Mouse (Mus musculus) left cerebral cortex, postnatal 10 days (tissue): ENCODE data around the gene Dpp6. TPM values are rescaled to one million over a fixed set of nuclear protein-coding genes. Genes with fewer than 3 reads are reported as not detected.

Experiments
- DNase-seq, 2 experiments: peaks; one replicate each; pipeline ENCODE4 v3.0.0; 2021 to 2022; ENCODE audit warnings: low spot score in 2 of 2, mixed read lengths in 1 of 2; ENCODE audit errors: extremely low spot score in 1 of 2
- intact Hi-C: fragments of 180-260 bp; cut with DNase I; formaldehyde crosslinking; loops from one replicate; pipeline ENCODE4 v1.15.1; 2025
- total RNA-seq, 2 experiments: library from RNA; stranded (reverse); gene quantifications; 2 replicates each; pipeline ENCODE4 v1.2.3; 2021

The Dpp6 gene
- total RNA-seq, 2 experiments from 2014 or later: 180 to 184 TPM

GRCm38 (mm10) chr5:27048167-27048566 is 231.2 kb downstream of the Dpp6 start:
- intact Hi-C loops: loop anchor here (5.0 kb wide), 1 partner anchor 569 kb away; no protein-coding TSS in a partner anchor

GRCm38 (mm10) chr5:27048926-27049325 is 231.9 kb downstream of the Dpp6 start:
- DNase-seq: peak in 1 of 2 experiments; percentile 34
- intact Hi-C loops: loop anchor here (5.0 kb wide), 1 partner anchor 568 kb away; no protein-coding TSS in a partner anchor

More at GRCm38 (mm10) chr5:27048167-27048566, 231.2 kb downstream of the Dpp6 start:
- DNase-seq: peak; percentile 65 to 74

GRCm38 (mm10) chr5:27049341-27050091 is 232.5 kb downstream of the Dpp6 start:
- intact Hi-C loops: loop anchor here (5.0 kb wide), 1 partner anchor 568 kb away; no protein-coding TSS in a partner anchor
- peak in 1 of 2 experiments; percentile 46 for DNase-seq

GRCm38 (mm10) chr5:27051250-27051649 is 234.2 kb downstream of the Dpp6 start:
- peak in 1 of 2 experiments; percentile 40 for DNase-seq
- intact Hi-C loops: no loop called here

GRCm38 (mm10) chr5:27052441-27052840 is 235.4 kb downstream of the Dpp6 start:
- DNase-seq: no peak
- intact Hi-C loops: no loop called here

GRCm38 (mm10) chr5:27056436-27056835 is 239.4 kb downstream of the Dpp6 start:
- DNase-seq: no peak
- intact Hi-C loops: no loop called here

GRCm38 (mm10) chr5:27060114-27060513 is 243.1 kb downstream of the Dpp6 start:
- intact Hi-C loops: no loop called here

GRCm38 (mm10) chr5:27063871-27064270 is 246.9 kb downstream of the Dpp6 start:
- intact Hi-C loops: no loop called here
- no peak for DNase-seq

More at GRCm38 (mm10) chr5:27060114-27060513, 243.1 kb downstream of the Dpp6 start:
- DNase-seq: no peak

- intact Hi-C loops: no loop called here
- no peak for DNase-seq
Observed at GRCm38 (mm10) chr5:27066837-27067236, 249.8 kb downstream of the Dpp6 start.

GRCm38 (mm10) chr5:27075131-27075591 is 258.2 kb downstream of the Dpp6 start:
- DNase-seq: peak; percentile 57 to 65
- intact Hi-C loops: loop anchor here (5.0 kb wide), 4 partner anchors 187 to 542 kb away; no protein-coding TSS in a partner anchor

- intact Hi-C loops: loop anchor here (5.0 kb wide), 4 partner anchors 186 to 541 kb away; no protein-coding TSS in a partner anchor
- DNase-seq: no peak
Observed at GRCm38 (mm10) chr5:27076046-27076445, 259.0 kb downstream of the Dpp6 start.

GRCm38 (mm10) chr5:27077821-27078220 is 260.8 kb downstream of the Dpp6 start:
- no peak for DNase-seq
- intact Hi-C loops: loop anchor here (5.0 kb wide), 4 partner anchors 184 to 539 kb away; no protein-coding TSS in a partner anchor

GRCm38 (mm10) chr5:27081275-27081674 is 264.3 kb downstream of the Dpp6 start:
- no peak for DNase-seq
- intact Hi-C loops: no loop called here

GRCm38 (mm10) chr5:27083762-27084161 is 266.8 kb downstream of the Dpp6 start:
- intact Hi-C loops: no loop called here
- DNase-seq: no peak

GRCm38 (mm10) chr5:27108221-27108620 is 291.2 kb downstream of the Dpp6 start:
- intact Hi-C loops: no loop called here
- DNase-seq: no peak

- intact Hi-C loops: no loop called here
- DNase-seq: no peak
Observed at GRCm38 (mm10) chr5:27122479-27122878, 305.5 kb downstream of the Dpp6 start.

- DNase-seq: peak in 1 of 2 experiments; percentile 20
- intact Hi-C loops: no loop called here
Observed at GRCm38 (mm10) chr5:27122944-27123343, 305.9 kb downstream of the Dpp6 start.

- peak in 1 of 2 experiments; percentile 16 for DNase-seq
Observed at GRCm38 (mm10) chr5:27126034-27126433, 309.0 kb downstream of the Dpp6 start.

GRCm38 (mm10) chr5:27133196-27133595 is 316.2 kb downstream of the Dpp6 start:
- DNase-seq: peak; percentile 16 to 32
- intact Hi-C loops: no loop called here

More at GRCm38 (mm10) chr5:27126034-27126433, 309.0 kb downstream of the Dpp6 start:
- intact Hi-C loops: no loop called here

GRCm38 (mm10) chr5:27134436-27135005 is 317.5 kb downstream of the Dpp6 start:
- intact Hi-C loops: no loop called here

More at GRCm38 (mm10) chr5:27134436-27135005, 317.5 kb downstream of the Dpp6 start:
- DNase-seq: no peak
